Mouse (Mus musculus) ovary, adult 10 weeks (tissue): ENCODE data around the gene Phyhipl. TPM values are rescaled to one million over a fixed set of nuclear protein-coding genes. Genes with fewer than 3 reads are reported as not detected.

ENCODE experiments used
- polyA plus RNA-seq: library from polyadenylated mRNA; stranded (reverse); fragments of 350-450 nt; fragmentation: Illumina TruSeq; extraction: RNeasy Lipid Tissue Mini Kit (QIAGEN cat#74804); gene quantifications from one replicate; pipeline ENCODE4 v1.2.3, GENCODE M21; 2014

Phyhipl gene
- polyA plus RNA-seq = 0.68 TPM

DNA sequence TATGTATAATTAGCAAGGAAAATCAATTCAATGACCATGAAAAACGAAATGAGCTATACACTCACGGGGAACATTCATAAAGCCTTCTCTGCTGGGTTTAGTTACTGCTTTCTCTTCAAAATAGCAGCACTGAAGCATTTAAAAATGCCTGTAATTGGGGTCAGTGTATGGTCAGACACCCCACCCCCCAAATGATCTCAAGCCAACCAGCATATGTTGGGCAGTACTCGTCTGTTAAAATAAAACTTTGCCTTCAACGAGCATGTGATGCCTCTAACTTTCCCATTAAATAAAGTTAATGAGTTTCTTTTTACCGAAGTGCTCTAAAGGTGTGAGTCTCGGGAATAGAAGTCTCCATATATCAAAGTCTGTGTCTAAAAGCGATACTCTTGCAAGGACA, at the start of gene Phyhipl:
Gene Phyhipl (minus strand): TSS at position 138 of the 400 bp plus-strand sequence.

Other genes starting within 250 kb of the Phyhipl start
- 28.4 TPM for gene Fam13c, start 215.5 kb downstream of the Phyhipl start, polyA plus RNA-seq